Mouse (Mus musculus): ENCODE data around the gene Rnf43. TPM values are rescaled to one million over a fixed set of nuclear protein-coding genes. Genes with fewer than 3 reads are reported as not detected.

The Rnf43 gene
- polyA plus RNA-seq, 1 experiment: 1.4 TPM

DNA sequence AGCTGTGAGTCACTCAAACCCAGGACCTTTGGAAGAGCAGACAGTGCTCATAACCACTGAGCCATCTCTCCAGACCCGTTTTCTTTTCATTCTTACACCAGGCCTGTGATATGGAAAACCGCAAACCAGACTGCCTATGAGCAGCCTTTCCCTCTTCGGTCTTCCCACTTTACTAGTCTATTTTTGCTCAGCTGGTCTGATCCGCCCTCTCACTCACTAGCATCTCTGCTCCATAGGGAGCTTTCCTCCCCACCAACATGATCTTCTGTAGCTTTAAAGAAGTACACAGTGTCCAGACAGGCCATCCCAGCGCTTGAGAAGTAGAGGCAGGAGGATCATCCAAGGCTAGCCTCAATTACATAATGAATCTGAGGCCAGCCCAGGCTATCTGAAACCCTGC is 46.5 kb downstream of the Rnf43 start:
- peak in 1 of 2 experiments; percentile 12 for DNase-seq (ENCODE audit: extremely low spot score in 1 of 2, low spot score in 1 of 2)

DNA sequence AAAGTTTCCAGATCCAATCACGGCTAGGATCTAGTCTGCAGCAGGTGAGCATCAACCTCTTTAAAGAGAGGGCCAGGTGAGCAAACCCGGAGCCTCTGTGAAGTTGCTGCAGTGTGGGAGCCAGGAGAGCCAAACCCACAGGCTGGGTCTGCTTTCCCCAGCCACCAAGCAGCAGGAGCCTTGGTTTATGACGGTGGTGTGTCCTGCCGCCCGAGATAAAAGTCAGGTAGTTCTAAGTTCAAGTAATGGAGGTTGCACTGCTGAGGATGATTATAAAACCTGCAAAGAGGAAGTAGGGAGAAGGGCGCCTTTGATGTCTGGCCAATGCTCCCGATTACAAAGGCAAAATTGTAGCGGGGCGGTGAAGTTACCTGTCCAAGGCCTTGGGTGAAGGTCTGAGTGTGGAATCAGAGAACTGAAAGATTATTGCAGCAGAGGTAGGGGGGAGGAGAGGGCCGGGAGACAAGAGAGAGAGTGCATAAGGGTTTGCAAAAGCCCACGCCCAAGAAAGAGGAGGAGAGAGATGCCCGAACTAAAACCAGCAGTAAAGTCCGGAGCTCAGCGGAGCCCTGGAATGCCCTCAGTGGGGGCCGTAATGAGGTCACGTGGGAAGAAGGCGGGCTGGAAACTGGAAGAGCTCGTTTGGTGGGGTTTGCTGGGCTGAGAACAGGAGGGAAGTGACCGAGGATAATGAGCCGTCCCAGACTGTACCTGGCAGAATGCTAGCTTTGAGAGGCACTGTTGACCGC is 47.2 kb downstream of the Rnf43 start:
- no peak for DNase-seq (ENCODE audit: extremely low spot score in 1 of 2, low spot score in 1 of 2)

DNA sequence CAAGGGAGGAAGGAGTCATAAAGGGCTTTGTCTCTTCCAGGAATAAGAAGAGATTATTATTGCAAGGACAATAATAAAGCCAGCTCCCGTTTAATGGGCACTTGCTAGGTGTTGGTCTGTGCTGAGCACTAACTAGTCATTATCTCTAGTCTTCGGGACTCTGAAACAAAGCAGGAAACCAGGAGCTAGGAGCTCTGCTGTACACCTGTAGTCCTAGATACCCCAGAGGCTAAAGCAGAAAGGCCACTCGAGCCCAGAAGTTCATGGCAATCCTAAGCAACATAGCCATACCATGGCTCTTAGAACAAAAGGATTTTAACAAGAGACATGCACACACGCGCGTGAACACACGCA is 47.7 kb downstream of the Rnf43 start:
- DNase-seq (ENCODE audit: extremely low spot score in 1 of 2, low spot score in 1 of 2): no peak

DNA sequence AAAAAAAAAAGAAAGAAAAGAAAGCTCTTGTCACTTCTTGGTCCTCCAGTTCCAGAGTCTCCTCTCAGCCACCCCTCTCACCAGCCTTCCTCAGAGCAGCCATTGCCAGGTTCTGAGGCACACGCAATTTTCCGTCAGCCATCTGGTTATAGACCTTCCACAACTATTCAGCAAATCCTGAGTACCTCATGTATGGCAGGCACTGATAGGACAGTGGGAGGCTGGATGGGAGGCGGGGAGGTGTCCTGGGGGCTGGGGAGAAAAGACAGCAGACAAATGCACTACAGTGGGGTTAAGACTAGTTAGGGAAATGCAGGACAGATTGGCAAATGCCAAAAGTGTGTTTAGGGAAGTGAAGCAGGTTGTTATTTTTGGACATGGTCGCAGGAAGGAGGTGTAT is 49.7 kb downstream of the Rnf43 start:
- no peak for DNase-seq (ENCODE audit: extremely low spot score in 1 of 2, low spot score in 1 of 2)

DNA sequence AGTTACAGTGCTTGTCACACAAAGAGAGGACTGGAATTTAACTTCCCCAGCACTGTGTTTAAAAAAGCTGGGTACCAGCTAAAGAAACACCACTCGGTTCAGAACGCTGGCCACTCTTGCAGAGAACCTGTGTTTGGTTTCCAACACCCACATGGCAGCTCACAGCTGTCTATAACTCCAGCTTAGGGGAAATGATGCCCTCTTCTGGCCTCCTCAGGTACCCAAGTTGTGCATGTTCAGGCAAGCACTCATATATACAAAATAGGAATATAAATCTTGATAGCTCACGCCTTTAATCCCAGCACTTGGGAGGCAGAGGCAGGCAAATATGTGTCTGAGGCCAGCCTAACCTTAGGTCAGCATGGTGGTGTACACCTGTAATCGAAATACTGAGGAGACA is 53.5 kb downstream of the Rnf43 start:
- no peak for DNase-seq (ENCODE audit: extremely low spot score in 1 of 2, low spot score in 1 of 2)

DNA sequence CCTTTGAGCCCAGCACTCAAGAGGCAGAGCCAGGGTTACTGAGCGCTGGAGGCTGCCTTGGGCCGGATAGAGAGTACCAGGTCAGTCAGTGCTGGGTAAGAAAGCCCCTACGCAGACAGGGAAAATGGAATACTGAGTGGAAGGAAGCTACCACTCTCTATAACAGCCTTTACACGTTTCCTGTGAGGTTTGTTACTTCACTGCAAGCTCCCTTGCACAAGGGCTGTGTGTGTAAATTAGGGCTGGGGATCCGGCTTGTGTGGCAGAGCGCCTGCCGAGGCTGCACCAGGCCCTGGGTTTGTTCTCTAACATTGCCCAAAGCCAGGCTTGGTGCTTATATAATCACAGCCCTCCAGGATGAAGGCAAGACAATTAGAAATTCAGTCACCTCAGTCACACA is 57.0 kb downstream of the Rnf43 start:
- no peak for DNase-seq (ENCODE audit: extremely low spot score in 1 of 2, low spot score in 1 of 2)

DNA sequence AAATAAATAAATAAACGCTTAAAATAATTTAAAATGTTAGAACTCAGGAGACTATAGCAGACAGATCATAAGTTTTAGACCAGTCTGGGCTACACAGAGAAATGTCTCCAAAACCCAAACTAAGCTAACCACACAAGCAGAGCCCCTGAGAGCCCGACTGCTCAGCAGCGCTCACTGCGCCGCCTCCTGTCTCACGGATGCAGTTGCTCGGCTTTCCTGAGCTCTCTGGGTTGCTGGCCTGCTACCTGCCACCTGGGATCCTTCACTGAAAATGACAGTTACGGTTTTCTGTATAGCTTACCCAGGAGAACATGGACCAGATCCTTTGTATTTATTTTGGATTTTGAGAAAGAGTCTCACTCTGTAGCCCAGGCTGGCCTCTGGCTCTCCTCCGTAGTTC is 57.8 kb downstream of the Rnf43 start:
- DNase-seq (ENCODE audit: extremely low spot score in 1 of 2, low spot score in 1 of 2): no peak

DNA sequence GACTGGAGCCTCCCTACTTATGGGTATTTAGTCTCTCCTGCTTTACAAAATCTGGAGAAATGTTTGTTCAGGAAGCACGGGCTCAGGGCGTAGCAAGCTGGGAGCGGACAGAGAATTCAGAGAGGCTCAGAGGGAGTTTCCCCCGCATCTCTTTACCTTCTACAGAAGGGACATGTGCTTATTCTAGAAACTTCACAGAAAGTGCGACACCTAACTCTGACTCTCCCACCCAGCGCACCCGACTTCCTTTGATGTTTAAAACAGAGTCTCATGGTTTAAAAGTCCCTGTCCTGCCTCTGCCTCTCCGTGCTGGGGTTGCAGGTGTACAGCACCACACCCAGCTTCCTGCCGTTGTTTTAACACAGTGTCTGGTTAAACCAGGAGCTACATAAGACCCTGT is 58.3 kb downstream of the Rnf43 start:
- no peak for DNase-seq (ENCODE audit: extremely low spot score in 1 of 2, low spot score in 1 of 2)

DNA sequence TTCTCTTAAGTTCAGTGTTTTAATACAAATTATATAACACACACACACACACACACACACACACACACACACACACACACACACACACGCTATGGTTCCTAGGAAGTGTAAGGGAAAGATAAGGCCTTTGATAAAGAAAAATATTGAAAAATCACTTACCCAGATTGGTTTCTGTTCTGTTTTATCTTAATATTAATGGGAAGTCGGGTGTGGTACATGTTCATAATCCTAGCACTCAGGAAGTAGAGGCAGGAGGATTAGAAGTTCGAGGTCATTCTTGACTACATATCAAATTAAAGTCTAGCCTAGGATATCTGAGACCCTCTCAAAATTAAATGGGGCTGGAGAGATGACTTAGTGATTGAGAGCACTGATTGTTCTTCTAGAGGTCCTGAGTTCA is 59.6 kb downstream of the Rnf43 start:
- DNase-seq (ENCODE audit: extremely low spot score in 1 of 2, low spot score in 1 of 2): no peak

DNA sequence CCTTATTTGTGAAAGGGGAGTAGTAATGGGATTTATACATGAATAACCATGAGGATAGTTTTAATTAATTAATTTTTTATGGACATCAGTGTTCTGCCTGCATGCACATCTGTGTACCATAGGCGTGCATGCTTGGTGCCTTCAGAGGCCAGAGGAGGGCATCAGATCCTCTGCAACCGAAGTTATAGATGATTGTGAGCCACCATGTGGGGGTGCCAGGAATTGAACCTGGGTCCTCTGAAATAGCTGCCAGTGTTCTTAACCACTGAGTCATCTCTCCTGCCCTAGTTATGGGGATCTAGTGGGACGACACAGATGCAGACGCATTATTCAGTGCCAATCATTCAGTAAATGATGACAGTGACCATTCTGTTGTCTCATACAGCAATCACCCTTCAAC is 60.4 kb downstream of the Rnf43 start:
- DNase-seq (ENCODE audit: extremely low spot score in 1 of 2, low spot score in 1 of 2): no peak

DNA sequence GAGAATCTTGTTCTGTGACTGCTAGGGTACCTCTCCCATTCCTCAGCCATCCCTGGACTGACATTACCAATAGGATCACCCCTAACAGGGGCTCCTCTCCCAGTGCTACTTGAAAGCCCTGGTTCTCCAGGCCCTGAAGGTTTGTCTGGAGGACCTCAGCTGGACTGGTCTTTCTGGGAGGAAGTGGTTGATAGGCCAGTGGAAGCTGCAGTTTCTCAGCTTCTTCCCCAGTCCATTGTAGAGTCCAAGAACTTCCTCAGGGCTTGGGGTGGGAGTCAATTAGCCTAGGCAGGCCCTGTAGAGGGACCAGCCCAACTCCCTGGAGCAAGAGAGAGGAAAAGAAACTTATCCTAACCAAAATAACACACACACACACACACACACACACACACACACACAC is 63.0 kb downstream of the Rnf43 start:
- no peak for DNase-seq (ENCODE audit: extremely low spot score in 1 of 2, low spot score in 1 of 2)

DNA sequence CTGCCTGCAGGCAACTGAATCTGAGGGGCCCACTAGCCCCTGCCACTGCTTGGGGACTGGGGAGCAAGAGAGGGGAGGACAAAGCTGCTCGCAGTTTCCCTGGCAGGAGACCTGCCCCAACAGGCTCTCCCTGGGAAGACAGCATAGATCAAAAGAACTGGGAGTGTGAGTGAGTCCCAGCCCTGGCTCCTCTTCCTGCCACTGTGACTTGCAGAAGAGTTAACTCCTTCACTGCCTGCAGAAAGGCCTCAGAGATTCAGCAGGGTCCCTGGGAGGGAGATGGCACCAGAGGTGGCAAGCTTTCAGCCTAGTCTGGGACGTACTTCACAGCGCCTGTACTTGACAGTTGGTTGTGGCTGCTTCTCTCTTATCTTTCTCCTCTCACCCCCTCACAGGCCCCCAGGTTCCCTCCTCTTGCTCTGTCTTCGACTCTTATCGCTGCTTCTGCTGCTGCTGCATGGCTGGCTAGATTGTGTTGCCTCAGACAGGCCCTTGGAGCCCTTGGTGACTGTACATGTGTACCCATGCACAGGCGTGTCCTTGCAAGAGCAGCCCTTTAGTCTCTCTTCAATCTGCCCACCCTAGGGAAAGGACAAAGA is 63.5 kb downstream of the Rnf43 start:
- DNase-seq (ENCODE audit: extremely low spot score in 1 of 2, low spot score in 1 of 2): no peak

DNA sequence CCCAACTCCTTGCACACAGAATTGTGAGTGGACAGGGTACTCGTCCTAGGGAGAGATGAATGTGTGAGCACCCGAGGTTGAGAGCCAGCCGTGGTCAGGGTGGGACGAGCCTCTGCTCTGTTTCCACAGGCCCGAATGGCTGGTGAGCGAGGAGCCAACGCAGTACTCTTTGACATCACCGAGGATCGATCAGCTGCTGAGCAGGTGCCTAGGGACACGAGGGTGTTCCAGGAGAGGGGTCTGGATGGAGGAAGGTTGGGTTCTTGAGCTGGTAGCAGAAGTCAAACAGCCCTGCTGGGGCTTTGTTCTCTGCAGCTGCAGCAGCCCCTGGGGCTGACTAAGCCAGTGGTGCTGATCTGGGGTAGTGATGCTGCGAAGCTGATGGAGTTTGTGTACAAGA is 64.5 kb downstream of the Rnf43 start:
- DNase-seq (ENCODE audit: extremely low spot score in 1 of 2, low spot score in 1 of 2): no peak

DNA sequence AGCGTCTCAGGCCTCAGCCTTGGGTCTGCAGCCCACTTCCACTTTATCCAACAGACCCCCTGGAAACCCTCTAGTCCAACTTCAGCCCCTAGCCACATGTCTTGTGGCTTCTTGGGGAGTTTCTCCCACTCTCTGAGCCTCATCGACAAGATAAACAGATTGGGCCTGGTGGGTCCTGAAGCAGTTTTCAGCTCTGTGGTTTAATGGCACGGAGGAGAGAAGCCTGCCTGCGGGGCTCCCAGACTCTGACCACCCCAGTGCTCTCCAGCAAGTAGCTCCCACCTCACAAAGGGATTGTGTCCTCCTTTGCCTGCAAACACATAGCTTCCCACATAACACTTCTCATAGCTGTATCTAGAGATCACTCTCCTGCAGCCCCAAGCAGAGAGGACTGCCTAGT is 64.9 kb downstream of the Rnf43 start:
- no peak for DNase-seq (ENCODE audit: extremely low spot score in 1 of 2, low spot score in 1 of 2)

DNA sequence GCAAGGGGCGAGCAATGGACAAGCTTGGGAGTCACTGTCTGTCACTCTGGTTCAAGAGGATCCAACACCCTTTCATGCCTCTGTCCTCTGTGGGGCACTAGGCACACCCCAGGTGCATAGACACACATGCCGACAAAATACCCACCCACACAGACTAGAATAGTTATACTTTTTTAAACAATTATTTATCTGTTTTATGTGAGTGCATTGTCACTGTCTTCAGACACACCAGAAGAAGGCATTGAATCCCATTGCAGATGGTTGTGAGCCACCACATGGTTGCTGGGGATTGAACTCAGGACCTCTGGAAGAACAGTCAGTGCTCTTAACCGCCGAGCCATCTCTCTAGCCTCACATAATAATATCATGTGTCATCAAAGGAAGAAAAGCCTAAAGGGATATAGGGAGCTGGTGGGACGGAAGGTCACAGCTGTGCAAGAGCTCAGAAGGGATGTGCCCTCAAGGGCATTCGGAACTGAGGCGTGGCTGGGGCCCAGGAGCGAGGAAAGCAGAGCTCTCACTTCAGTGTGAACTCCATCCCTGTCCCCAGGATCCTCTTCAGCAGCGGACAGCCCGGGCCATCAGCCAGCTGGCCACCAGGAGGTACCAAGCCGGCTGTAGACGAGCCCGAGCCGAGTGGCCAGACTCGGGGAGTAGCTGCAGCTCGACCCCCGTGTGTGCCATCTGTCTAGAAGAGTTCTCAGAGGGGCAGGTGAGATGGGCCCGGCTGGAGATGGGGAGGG is 66.5 kb downstream of the Rnf43 start:
- no peak for DNase-seq (ENCODE audit: extremely low spot score in 1 of 2, low spot score in 1 of 2)

DNA sequence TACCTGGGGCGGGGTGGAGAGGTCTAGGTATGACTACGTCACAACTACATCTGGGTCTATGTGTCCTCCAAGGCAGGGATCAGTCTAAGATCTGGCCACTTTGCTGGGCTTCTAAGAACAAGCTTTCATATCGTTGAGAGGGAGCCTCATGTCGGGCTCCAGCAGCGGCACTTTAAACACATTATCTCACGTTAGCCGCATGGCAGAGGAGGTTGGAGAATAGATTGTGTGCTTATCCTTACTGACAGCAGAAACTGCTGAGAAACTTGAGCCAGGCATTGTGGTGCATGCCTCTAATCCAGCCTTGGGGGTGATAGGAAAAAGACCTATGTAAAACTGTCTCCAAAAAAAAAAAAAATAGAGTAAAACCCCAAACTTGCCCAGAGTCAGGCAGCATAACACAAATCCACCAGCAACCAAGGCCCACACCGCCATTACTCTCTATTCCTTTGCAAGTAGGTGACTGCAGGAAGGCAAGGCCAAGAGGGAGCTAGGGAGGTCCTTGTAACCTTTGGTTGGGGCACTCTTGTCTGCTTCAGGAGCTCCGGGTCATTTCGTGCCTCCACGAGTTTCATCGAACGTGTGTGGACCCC is 67.2 kb downstream of the Rnf43 start:
- DNase-seq (ENCODE audit: extremely low spot score in 1 of 2, low spot score in 1 of 2): no peak

DNA sequence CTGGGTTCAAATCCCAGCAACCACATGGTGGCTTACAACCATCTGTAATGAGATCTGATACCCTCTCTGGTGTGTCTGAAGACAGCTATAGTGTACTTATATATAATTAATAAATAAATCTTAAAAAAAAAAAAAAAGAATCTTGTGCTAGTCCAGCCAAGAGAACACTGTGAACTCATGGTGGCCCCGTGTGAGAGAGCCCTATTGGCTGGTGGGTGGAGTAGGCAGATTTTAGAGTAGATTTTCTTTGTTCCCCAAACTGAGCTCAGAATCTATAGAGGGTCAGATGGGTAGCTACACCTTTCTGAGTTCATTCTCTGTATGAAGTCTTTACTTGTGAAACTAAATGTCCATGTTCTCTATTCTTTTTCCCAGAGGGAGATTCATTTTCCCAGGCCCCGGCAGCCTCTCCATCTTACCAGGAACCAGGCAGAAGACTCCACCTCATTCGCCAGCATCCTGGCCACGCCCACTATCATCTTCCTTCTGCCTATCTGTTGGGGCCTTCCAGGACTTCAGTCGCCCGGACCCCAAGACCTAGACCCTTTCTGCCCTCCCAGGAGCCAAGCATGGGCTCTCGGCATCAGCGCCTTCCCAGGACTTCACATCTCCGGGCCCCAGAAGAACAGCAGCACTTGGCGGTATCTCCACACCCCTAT is 68.3 kb downstream of the Rnf43 start:
- DNase-seq (ENCODE audit: extremely low spot score in 1 of 2, low spot score in 1 of 2): no peak

DNA sequence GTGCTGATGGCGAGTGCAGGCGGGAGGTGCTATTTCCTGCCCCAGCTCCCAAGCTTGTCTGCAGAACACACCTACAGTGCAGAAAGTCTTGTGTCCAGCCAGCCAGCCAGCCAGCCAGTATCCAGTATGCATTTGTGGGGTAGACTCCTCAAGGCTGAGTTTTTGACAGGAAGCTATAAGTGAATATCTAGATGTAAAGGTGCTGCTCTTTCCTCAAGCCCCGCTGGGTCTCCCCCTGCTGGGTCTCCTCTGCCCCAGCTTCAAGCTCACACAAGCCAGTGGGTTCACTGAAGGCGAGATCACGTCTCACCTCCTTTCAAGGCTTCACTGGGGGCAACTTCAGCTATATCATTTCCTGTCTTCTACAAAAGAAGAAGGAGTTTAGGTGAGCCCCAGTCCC is 71.8 kb downstream of the Rnf43 start:
- DNase-seq (ENCODE audit: extremely low spot score in 1 of 2, low spot score in 1 of 2): no peak

DNA sequence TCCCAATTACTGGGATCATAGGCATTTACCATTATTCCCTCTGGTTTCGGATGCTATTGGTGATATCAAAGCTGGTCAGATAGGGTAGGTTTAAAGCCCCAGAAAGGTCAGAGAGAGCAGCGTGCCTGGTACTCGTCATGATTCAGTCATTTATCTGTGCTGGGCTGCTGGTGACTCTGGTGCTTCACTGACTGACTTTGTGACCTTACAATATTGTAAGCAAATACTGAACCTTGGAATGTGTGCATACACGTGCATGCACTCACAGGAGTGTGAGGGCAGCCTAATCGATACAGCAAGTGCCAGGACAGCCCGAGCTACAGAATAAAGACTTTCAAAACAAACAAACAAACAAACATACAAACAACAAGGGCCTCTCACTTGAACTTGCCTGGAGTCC is 73.2 kb downstream of the Rnf43 start:
- no peak for DNase-seq (ENCODE audit: extremely low spot score in 1 of 2, low spot score in 1 of 2)

DNA sequence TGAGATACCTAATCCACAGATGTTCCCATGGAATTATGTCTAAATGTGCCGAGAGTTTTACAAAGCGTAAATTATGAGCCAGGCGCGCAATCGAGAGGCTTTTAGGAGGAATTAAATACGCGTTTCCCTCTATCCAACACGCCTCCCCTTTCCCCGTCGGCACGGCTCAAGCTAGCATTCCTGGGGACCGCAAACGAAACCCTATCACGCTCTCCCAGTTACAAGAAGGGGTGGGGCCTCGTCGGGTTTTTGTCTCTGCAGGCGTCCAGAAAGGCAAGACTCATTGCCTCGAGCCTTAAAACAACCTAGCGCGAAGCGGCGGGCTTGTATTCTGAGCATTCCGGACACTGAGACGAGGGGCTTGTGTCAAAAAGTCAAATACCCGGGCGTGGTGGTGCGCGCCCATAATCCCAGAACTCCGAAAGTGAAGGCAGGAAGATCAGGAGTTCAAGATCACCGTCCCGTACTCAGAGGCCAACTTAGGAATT is 74.2 kb downstream of the Rnf43 start:
- DNase-seq (ENCODE audit: extremely low spot score in 1 of 2, low spot score in 1 of 2): peak in 1 of 2 experiments; percentile 52

DNA sequence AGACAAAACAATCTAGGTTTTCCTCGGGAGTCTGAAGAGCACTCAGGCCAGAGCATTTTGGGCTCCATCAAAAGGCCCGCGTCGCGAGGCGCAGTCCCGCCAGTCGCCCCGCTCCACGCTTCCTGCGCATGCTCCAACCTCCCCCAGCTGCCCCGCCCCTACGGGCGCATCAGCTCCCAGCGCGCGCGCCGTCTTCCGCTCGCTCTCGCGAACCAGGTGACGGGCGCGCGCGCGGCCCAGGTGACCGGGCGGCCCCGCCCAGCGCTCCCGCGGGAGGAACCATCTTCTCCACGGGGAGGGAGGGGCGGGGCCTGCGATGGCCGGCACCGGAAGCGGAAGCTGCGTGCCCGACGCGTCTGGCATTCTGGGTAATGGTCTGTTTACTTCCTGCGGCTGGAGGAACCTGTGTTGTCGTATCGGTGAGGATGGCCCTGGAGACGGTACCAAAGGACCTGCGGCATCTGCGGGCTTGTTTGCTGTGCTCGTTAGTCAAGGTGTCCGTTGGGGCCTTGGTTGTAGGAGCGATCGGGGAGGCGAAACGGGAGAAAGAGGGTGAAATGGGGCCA is 74.7 kb downstream of the Rnf43 start, which contains the start of gene Supt4a:
Gene Supt4a (plus strand): TSS at position 378 of the 566 bp plus-strand sequence.
- peak; percentile 76 to 96 for DNase-seq (ENCODE audit: extremely low spot score in 1 of 2, low spot score in 1 of 2)
